ENCODE assay signal across 10 mouse cellular contexts in the genomic region with DNA sequence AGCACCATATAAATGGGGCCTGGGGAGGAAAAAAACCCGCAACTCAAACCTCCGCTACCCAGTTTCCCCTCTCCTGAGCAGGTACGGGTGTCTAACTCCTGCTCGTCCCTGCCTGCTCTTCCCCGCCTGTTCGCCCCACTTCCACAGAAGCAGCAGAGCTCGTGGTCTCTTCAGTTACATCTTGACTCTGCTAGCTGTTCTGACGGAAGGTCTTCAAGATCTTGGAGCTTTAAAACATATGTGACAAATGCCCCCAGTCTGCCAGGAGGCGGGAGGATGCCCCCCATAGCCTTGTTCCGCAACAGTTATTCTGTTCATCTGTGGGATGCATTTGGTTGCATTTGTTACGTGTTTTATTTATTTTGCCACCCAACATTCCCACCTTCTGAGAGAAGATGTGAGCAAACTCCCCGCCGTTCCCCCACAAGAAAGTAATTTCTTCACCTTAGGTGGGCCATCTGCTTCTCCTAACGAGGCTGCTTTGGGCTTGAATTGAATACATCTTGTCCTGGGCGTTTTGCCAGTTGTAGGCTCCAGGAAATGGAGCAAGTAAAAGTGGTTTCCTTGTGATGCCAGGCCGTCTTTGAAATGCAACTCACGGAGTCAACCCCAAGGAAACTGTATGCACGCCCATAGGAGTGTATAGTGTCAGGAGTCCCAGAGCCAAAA. TPM values are rescaled to one million over a fixed set of nuclear protein-coding genes. Genes with fewer than 3 reads are reported as not detected.
A peak's percentile ranks its signal among the peaks of the same experiment; 100 is the strongest.
DNase-seq lines count a peak whose midpoint lies in the region; ATAC-seq lines count a peak whose summit lies in the region.
"Had no signal": no experiment of that assay in that cellular context is flagged by ENCODE, and none has a peak within 500 bp of the region (broad histone marks: within the 10 kb centered on the region; RNA-seq: fewer than 3 reads in every experiment).

No protein-coding gene starts in this region.

- H3K27ac ChIP-seq in kidney, embryonic 14.5 days (ENCODE audit: low read depth, low read length) = no peak overlapping the region
- peak overlapping the region; percentile 56 for H3K27ac ChIP-seq in embryonic facial prominence, embryonic 14.5 days (replicated peaks; ENCODE audit: low read depth, low read length)
- H3K27ac ChIP-seq: heart, embryonic 13.5 days had no signal

- H3K27me3 ChIP-seq in kidney, embryonic 14.5 days (ENCODE audit: control insufficient read depth, insufficient read depth, low read length) = no peaks in the 10 kb centered on the region
- H3K27me3 ChIP-seq in embryonic facial prominence, embryonic 14.5 days (replicated peaks; ENCODE audit: control insufficient read depth, insufficient read depth, low read length) = no peaks in the 10 kb centered on the region; the same call in 1 of the 2 replicates
- H3K27me3 ChIP-seq: heart, embryonic 13.5 days; Patski had no signal

- H3K4me3 ChIP-seq in kidney, embryonic 14.5 days (ENCODE audit: low read length) = no peak overlapping the region
- no peak overlapping the region for H3K4me3 ChIP-seq in embryonic facial prominence, embryonic 14.5 days (ENCODE audit: low read depth, low read length)
- H3K4me3 ChIP-seq: heart, embryonic 13.5 days had no signal

- no peaks in the 10 kb centered on the region for H3K9me3 ChIP-seq in kidney, embryonic 14.5 days (ENCODE audit: control insufficient read depth, low read length)
- H3K9me3 ChIP-seq in embryonic facial prominence, embryonic 14.5 days (ENCODE audit: control insufficient read depth, low read length) = no peaks in the 10 kb centered on the region
- H3K9me3 ChIP-seq: heart, embryonic 13.5 days had no signal

- no peak overlapping the region for H3K9ac ChIP-seq in kidney, embryonic 14.5 days (ENCODE audit: low read depth, low read length)
- H3K9ac ChIP-seq in embryonic facial prominence, embryonic 14.5 days (ENCODE audit: low read depth, low read length) = no peak overlapping the region
- H3K9ac ChIP-seq: heart, embryonic 13.5 days had no signal

- no peak for ATAC-seq in kidney, embryonic 14.5 days (ENCODE audit: low FRiP score, low TSS enrichment)
- ATAC-seq in embryonic facial prominence, embryonic 14.5 days (ENCODE audit: low read depth) = no peak
- ATAC-seq: Patski had no signal

- H3K4me2 ChIP-seq in kidney, embryonic 14.5 days (replicated peaks; ENCODE audit: low read depth, low read length) = no peak overlapping the region
- peak overlapping the region; percentile 38 for H3K4me2 ChIP-seq in embryonic facial prominence, embryonic 14.5 days (ENCODE audit: low read depth, low read length)
- H3K4me2 ChIP-seq: heart, embryonic 13.5 days had no signal

- no peaks in the 10 kb centered on the region for H3K4me1 ChIP-seq in kidney, embryonic 14.5 days (ENCODE audit: control insufficient read depth, insufficient read depth, low read length)
- peaks cover 9% of the 10 kb centered on the region for H3K4me1 ChIP-seq in embryonic facial prominence, embryonic 14.5 days (ENCODE audit: control insufficient read depth, insufficient read depth, low read length)

- peak; percentile 42 for DNase-seq in kidney, postnatal 10 days
- DNase-seq in R1 (ENCODE audit: low read depth, low spot score) = peak; percentile 13
- peak; percentile 87 for DNase-seq in embryonic facial prominence, embryonic 14.5 days (ENCODE audit: low spot score)
- DNase-seq in left cerebral cortex, adult 18-20 months (ENCODE audit: low spot score in 2 of 2) = peak; percentile 72 to 77
- peak; percentile 70 for DNase-seq in right cerebral cortex, postnatal 14 days
- DNase-seq in ovary, adult 18-20 months (ENCODE audit: low spot score) = no peak
- no peak for DNase-seq in embryo, embryonic 9.5 days (ENCODE audit: extremely low spot score)

- WGBS in kidney, embryonic 14.5 days = 36% methylated on average over 18 of the region's 18 CpGs
- WGBS in embryonic facial prominence, embryonic 14.5 days = 28% methylated on average over 18 of the region's 18 CpGs

- no peaks in the 10 kb centered on the region for H3K36me3 ChIP-seq in kidney, embryonic 14.5 days (ENCODE audit: control insufficient read depth, insufficient read depth, low read length)
- H3K36me3 ChIP-seq in embryonic facial prominence, embryonic 14.5 days (ENCODE audit: control insufficient read depth, insufficient read depth, low read length) = no peaks in the 10 kb centered on the region
- H3K36me3 ChIP-seq: heart, embryonic 13.5 days had no signal

RNA-seq across cellular contexts. Expression of gene Scrg1, which starts 19.8 kb away (rescaled TPM):
- not detected in 2 replicates for polyA plus RNA-seq in kidney, embryonic 14.5 days (2014; fragmentation: Nextera tagmentation; extraction: Ambion mirVana)
- polyA plus RNA-seq in embryonic facial prominence, embryonic 14.5 days (2014; fragmentation: Nextera tagmentation; extraction: Ambion mirVana) = 8.3 and 10.0 TPM in 2 replicates
- 10 to 100 TPM; 33.4 to 47.5 TPM for total RNA-seq in left cerebral cortex, adult 18-20 months (2021)
- polyA plus RNA-seq: Patski had no signal

RNA-seq across cellular contexts. Expression of gene Sap30, which starts 51.8 kb away (rescaled TPM):
- 46.8 and 60.8 TPM in 2 replicates for polyA plus RNA-seq in kidney, embryonic 14.5 days (2014; fragmentation: Nextera tagmentation; extraction: Ambion mirVana)
- polyA plus RNA-seq in embryonic facial prominence, embryonic 14.5 days (2014; fragmentation: Nextera tagmentation; extraction: Ambion mirVana) = 32.8 and 34.4 TPM in 2 replicates
- total RNA-seq in left cerebral cortex, adult 18-20 months (2021) = 10 to 100 TPM; 12.2 to 14.3 TPM

Comparison
In these comparisons a context has a peak if more than half of its experiments do, and no peak if none do; other contexts are left out.
1. DNase-seq: peak in kidney, postnatal 10 days (single experiment), R1 (single experiment), embryonic facial prominence, embryonic 14.5 days (single experiment), left cerebral cortex, adult 18-20 months (2 of 2) and right cerebral cortex, postnatal 14 days (single experiment); none in ovary, adult 18-20 months (single experiment) and embryo, embryonic 9.5 days (single experiment).